Comparison of ENCODE assay signal across 23 mouse cellular contexts in the genomic region with DNA sequence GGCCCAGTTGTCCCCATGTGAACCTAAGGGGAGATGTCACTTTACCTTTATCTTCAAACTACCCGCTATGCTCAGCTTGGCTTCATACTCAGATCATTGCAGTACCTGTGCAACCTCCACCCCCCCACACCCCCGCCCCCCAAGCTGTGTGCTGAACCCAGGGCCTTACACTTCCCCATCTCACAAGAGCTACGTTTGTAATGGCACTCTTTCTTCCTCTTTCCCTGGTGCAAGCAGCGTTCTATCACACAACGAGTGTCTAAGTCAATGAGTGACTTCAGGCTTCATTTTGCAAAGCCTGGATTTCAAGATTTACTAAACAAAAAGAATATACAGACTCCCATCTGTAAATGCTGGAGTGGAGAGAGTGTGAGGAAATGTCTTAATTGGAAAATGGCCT.
DNase-seq lines count a peak whose midpoint lies in the region; ATAC-seq and TF ChIP-seq lines count a peak whose summit lies in the region.
"Had no signal": no experiment of that assay in that cellular context is flagged by ENCODE, and none has a peak within 500 bp of the region (broad histone marks: within the 10 kb centered on the region; RNA-seq: fewer than 3 reads in every experiment).

No protein-coding gene starts in this region.

- peaks cover 6% of the 10 kb centered on the region; the same call in 1 of the 2 replicates for H3K9me3 ChIP-seq in heart, embryonic 13.5 days
- no peaks in the 10 kb centered on the region for H3K9me3 ChIP-seq in lung, embryonic 14.5 days (ENCODE audit: low read depth, low read length)
- no peaks in the 10 kb centered on the region; the same call in 1 of the 2 replicates for H3K9me3 ChIP-seq in stomach, embryonic 16.5 days (replicated peaks; ENCODE audit: control insufficient read depth, low read length)
- no peaks in the 10 kb centered on the region for H3K9me3 ChIP-seq in stomach, postnatal 0 days (ENCODE audit: control insufficient read depth, low read length)
- H3K9me3 ChIP-seq: embryonic facial prominence, embryonic 15.5 days; forebrain, embryonic 10.5 days; G1E; hindbrain, embryonic 12.5 days had no signal

- ATAC-seq in heart, embryonic 13.5 days (ENCODE audit: extremely low read depth, insufficient number of reproducible peaks, low FRiP score, low TSS enrichment) = no peak
- peak; percentile 18; the same call in 1 of the 2 replicates for ATAC-seq in lung, embryonic 14.5 days (ENCODE audit: insufficient read depth)
- ATAC-seq in stomach, embryonic 16.5 days (ENCODE audit: insufficient read depth, low FRiP score) = no peak
- ATAC-seq in stomach, postnatal 0 days (ENCODE audit: low FRiP score, low TSS enrichment) = no peak
- ATAC-seq: CD4-positive, CD25-positive, alpha-beta regulatory T cell, adult 4 months had no signal

- DNase-seq in heart, postnatal 10 days = no peak
- DNase-seq in lung, embryonic 14.5 days = no peak
- no peak for DNase-seq in lung, adult 18-20 months
- DNase-seq in stomach, postnatal 0 days (ENCODE audit: low spot score) = no peak
- no peak for DNase-seq in left cerebral cortex, postnatal 10 days (ENCODE audit: extremely low spot score in 1 of 2, low spot score in 2 of 2)
- DNase-seq: adrenal gland, adult 8-10 months; adrenal gland, postnatal 36 days; B cell, adult 2 months; cerebellum, adult 2 months; cerebellum, postnatal 10 days; embryo, embryonic 11 days; gastrocnemius, postnatal 36 days; heart, adult 18-20 months; heart, postnatal 4 days had no signal

- intact Hi-C loops in heart, postnatal 10 days (cut with DNase I) = no loop called here
- intact Hi-C loops in left cerebral cortex, postnatal 10 days (cut with DNase I) = no loop called here

- no peaks in the 10 kb centered on the region for H3K27me3 ChIP-seq in heart, embryonic 13.5 days (replicated peaks)
- H3K27me3 ChIP-seq in lung, embryonic 14.5 days (ENCODE audit: insufficient read depth, low read length) = no peaks in the 10 kb centered on the region
- H3K27me3 ChIP-seq in stomach, embryonic 16.5 days (ENCODE audit: control insufficient read depth, insufficient read depth, low read length) = no peaks in the 10 kb centered on the region
- no peaks in the 10 kb centered on the region for H3K27me3 ChIP-seq in stomach, postnatal 0 days (ENCODE audit: control insufficient read depth, insufficient read depth, low read length)
- H3K27me3 ChIP-seq: embryonic facial prominence, embryonic 15.5 days; hindbrain, embryonic 12.5 days had no signal

- peak overlapping the region; percentile 36; the same call in 1 of the 2 replicates for H3K27ac ChIP-seq in heart, embryonic 13.5 days (replicated peaks)
- H3K27ac ChIP-seq in lung, embryonic 14.5 days (ENCODE audit: low read depth) = peak overlapping the region; percentile 87
- H3K27ac ChIP-seq in stomach, embryonic 16.5 days (ENCODE audit: low read length) = peak overlapping the region; percentile 32; the same call in 1 of the 2 replicates
- no peak overlapping the region for H3K27ac ChIP-seq in stomach, postnatal 0 days (replicated peaks)
- H3K27ac ChIP-seq: embryonic facial prominence, embryonic 15.5 days; forebrain, embryonic 10.5 days; hindbrain, embryonic 12.5 days had no signal

- H3K4me3 ChIP-seq in heart, embryonic 13.5 days = no peak overlapping the region
- no peak overlapping the region for H3K4me3 ChIP-seq in lung, embryonic 14.5 days (ENCODE audit: low read depth, low read length)
- no peak overlapping the region for H3K4me3 ChIP-seq in stomach, embryonic 16.5 days (replicated peaks; ENCODE audit: low read length)
- no peak overlapping the region for H3K4me3 ChIP-seq in stomach, postnatal 0 days (ENCODE audit: low read depth, low read length)
- H3K4me3 ChIP-seq: embryonic facial prominence, embryonic 15.5 days; erythroblast, embryonic 14.5 days; forebrain, embryonic 10.5 days; hindbrain, embryonic 12.5 days had no signal

- WGBS in heart, embryonic 13.5 days = 74% methylated on average over 5 of the region's 5 CpGs
- 55% methylated on average over 5 of the region's 5 CpGs for WGBS in lung, embryonic 14.5 days
- 61% methylated on average over 5 of the region's 5 CpGs for WGBS in stomach, embryonic 16.5 days
- 56% methylated on average over 5 of the region's 5 CpGs for WGBS in stomach, postnatal 0 days

- no peak overlapping the region for H3K4me2 ChIP-seq in heart, embryonic 13.5 days
- H3K4me2 ChIP-seq in lung, embryonic 14.5 days = no peak overlapping the region
- H3K4me2 ChIP-seq in stomach, embryonic 16.5 days (ENCODE audit: low read depth, low read length) = no peak overlapping the region
- no peak overlapping the region for H3K4me2 ChIP-seq in stomach, postnatal 0 days (replicated peaks; ENCODE audit: low read depth)
- H3K4me2 ChIP-seq: embryonic facial prominence, embryonic 15.5 days; heart, embryonic 11.5 days; hindbrain, embryonic 12.5 days had no signal

- no peak overlapping the region for H3K9ac ChIP-seq in heart, embryonic 13.5 days
- no peak overlapping the region for H3K9ac ChIP-seq in lung, embryonic 14.5 days
- H3K9ac ChIP-seq in stomach, embryonic 16.5 days (ENCODE audit: low read length) = no peak overlapping the region
- H3K9ac ChIP-seq in stomach, postnatal 0 days (ENCODE audit: low read length) = no peak overlapping the region
- H3K9ac ChIP-seq: embryonic facial prominence, embryonic 15.5 days; hindbrain, embryonic 12.5 days had no signal

- no peak for TF ChIP-seq CTCF in lung, embryonic 14.5 days (IDR thresholded peaks at IDR 0.05; ENCODE audit: low read depth)
- TF ChIP-seq CTCF in stomach, postnatal 0 days (IDR thresholded peaks at IDR 0.05; ENCODE audit: low read depth) = no peak

- no peak for TF ChIP-seq EP300 in stomach, postnatal 0 days (optimal IDR thresholded peaks at IDR 0.05)

- H3K4me1 ChIP-seq in heart, embryonic 13.5 days = peaks cover 32% of the 10 kb centered on the region
- H3K4me1 ChIP-seq in lung, embryonic 14.5 days (ENCODE audit: insufficient read depth) = peaks cover 19% of the 10 kb centered on the region
- H3K4me1 ChIP-seq in stomach, embryonic 16.5 days (ENCODE audit: control insufficient read depth, insufficient read depth, low read length) = peaks cover 18% of the 10 kb centered on the region
- H3K4me1 ChIP-seq in stomach, postnatal 0 days (replicated peaks; ENCODE audit: control insufficient read depth, insufficient read depth) = no peaks in the 10 kb centered on the region
- H3K4me1 ChIP-seq: embryonic facial prominence, embryonic 15.5 days; forebrain, embryonic 10.5 days; hindbrain, embryonic 12.5 days had no signal

- no peaks in the 10 kb centered on the region for H3K36me3 ChIP-seq in heart, embryonic 13.5 days
- no peaks in the 10 kb centered on the region for H3K36me3 ChIP-seq in lung, embryonic 14.5 days (ENCODE audit: insufficient read depth)
- no peaks in the 10 kb centered on the region for H3K36me3 ChIP-seq in stomach, embryonic 16.5 days (ENCODE audit: control insufficient read depth, insufficient read depth, low read length)
- H3K36me3 ChIP-seq in stomach, postnatal 0 days (ENCODE audit: control insufficient read depth, insufficient read depth, low read length) = no peaks in the 10 kb centered on the region
- H3K36me3 ChIP-seq: embryonic facial prominence, embryonic 15.5 days; forebrain, embryonic 10.5 days; G1E; hindbrain, embryonic 12.5 days had no signal
